Mouse (Mus musculus): ENCODE measurements around the gene Syne1.

DNA sequence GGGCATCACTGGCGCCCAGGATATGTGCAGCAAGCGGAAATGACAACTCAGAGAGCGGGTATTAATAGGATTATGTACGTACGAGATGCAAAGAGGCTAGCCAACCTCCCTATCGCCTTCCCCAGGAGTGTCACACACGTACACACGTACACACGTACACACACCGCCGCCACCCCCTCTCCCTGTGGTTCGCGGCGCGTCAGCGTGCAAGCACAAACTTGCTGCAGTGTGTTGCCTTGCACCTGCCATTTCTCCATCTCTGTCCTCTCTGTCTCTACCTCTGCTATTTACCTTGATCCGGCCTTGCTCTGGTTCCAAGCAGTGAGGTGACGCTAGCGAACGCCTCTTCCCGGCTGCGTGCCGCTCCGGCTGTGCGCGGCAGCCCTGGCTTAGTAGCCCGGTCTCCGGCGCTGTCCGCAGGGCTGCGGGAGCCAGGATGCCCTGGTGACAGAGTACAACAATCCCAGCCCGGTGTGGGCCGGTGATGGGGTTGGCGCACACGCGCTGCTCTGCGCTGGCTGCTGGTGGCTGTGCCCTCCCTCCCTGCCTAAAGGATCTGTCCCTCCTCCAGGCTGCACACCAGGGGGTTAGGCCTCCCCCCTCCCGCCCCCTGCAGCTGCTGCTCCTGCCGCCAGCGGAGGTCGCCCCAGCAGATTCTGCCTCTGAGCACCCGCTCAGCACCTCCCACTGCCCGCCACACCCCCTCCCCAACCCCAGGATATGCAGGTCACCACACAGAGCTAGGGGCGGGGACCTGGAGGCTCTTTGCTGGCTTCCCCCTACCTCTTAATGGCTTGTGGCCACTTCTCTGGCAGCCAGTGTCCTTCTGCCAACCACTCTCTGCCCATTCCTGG lies 887 bp downstream of the Syne1 start:
- no peak for TF ChIP-seq POLR2A (IDR thresholded peaks at IDR 0.05; ENCODE audit: extremely low read depth, insufficient read depth, low read length)
- no peak for TF ChIP-seq CTCF (IDR thresholded peaks at IDR 0.05; ENCODE audit: low read depth, low read length)

Data from liver, adult 2 months (tissue).